Mouse (Mus musculus): ENCODE data around the gene Slc7a15. TPM values are rescaled to one million over a fixed set of nuclear protein-coding genes. Genes with fewer than 3 reads are reported as not detected.

The Slc7a15 gene
- polyA plus RNA-seq, 1 experiment: not detected

DNA sequence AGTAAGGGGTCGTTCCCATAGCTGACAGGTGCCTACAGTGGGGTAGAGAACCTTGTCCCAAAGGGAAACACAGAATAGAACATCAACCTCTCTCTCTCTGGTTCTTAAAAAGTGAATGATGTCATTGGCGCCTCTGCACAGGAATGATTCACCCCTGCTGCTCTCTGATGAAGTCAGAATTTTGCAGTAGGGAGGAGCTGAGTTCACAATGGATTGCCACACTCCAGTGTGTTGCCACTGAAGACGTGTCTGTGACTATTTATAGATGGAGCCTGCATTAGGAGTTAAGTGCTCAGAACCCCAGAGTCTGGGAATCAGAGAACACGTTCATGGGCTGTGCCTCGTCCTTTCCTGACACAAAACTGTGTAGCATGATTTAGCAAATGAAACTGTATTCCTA is 89.2 kb downstream of the Slc7a15 start:
- H3K9ac ChIP-seq (ENCODE audit: low read depth, poor library complexity, severe bottlenecking): no peak overlapping the region
- H3K4me1 ChIP-seq (ENCODE audit: control insufficient read depth, insufficient read depth, low read length): no peaks in the 10 kb centered on the region
- H3K27me3 ChIP-seq (ENCODE audit: control insufficient read depth, insufficient read depth, low read length, poor library complexity, severe bottlenecking): no peaks in the 10 kb centered on the region
- TF ChIP-seq CTCF (IDR thresholded peaks at IDR 0.05; ENCODE audit: low read depth, low read length) (no peak), POLR2A (IDR thresholded peaks at IDR 0.05; ENCODE audit: insufficient read depth, low read length) (no peak), EP300 (IDR thresholded peaks at IDR 0.05; ENCODE audit: insufficient read depth, low read depth, low read length) (no peak)
- no peak overlapping the region for H3K4me3 ChIP-seq (ENCODE audit: low read depth, low read length)
- no peak overlapping the region for H3K27ac ChIP-seq (ENCODE audit: insufficient read depth, low read length)
- H3K9me3 ChIP-seq (replicated peaks; ENCODE audit: control insufficient read depth, insufficient read depth, low read length, poor library complexity, severe bottlenecking): no peaks in the 10 kb centered on the region
- H3K36me3 ChIP-seq (ENCODE audit: control insufficient read depth, insufficient read depth, low read length, poor library complexity, severe bottlenecking): no peaks in the 10 kb centered on the region

DNA sequence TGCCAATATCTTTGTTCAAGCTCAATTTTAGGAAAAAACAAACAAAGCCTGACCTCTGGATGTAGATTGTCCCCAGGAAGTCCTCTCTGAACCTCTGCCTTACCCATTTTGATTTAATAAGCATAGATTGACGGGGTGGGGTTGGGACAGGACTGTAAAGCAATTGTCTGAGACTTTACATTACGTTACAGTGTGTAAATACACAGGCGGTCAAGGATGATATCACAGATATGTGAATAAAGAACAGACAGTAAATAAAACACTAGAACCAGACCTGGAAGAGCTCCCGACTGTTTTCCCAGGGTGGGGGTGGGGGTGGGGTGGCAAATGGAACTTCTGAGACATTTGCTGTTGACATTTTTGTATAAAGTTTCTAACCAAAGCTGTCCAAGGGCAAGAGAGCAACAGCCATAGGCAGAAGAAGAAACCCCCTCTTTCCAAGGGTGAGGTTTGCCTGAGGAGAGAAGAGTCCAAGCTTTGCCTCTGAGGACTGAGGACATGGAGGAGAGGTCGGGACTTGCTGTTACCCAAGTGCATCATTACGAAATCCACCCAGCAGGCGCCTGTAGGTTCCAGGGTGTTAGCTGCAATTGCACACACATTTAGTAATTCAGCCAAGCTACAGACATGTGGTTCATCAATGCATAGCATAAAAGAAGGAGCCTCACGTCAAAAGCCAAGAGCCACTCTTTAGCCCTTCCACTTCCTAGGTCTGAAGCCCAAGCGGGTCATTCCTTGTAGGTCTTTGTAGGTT is 91.7 kb downstream of the Slc7a15 start:
- H3K27me3 ChIP-seq (ENCODE audit: control insufficient read depth, insufficient read depth, low read length, poor library complexity, severe bottlenecking): no peaks in the 10 kb centered on the region
- no peaks in the 10 kb centered on the region for H3K9me3 ChIP-seq (replicated peaks; ENCODE audit: control insufficient read depth, insufficient read depth, low read length, poor library complexity, severe bottlenecking)
- H3K27ac ChIP-seq (ENCODE audit: insufficient read depth, low read length): no peak overlapping the region
- TF ChIP-seq POLR2A (IDR thresholded peaks at IDR 0.05; ENCODE audit: insufficient read depth, low read length) (no peak), EP300 (IDR thresholded peaks at IDR 0.05; ENCODE audit: insufficient read depth, low read depth, low read length) (no peak), CTCF (IDR thresholded peaks at IDR 0.05; ENCODE audit: low read depth, low read length) (no peak)
- H3K9ac ChIP-seq (ENCODE audit: low read depth, poor library complexity, severe bottlenecking): no peak overlapping the region
- H3K36me3 ChIP-seq (ENCODE audit: control insufficient read depth, insufficient read depth, low read length, poor library complexity, severe bottlenecking): no peaks in the 10 kb centered on the region
- no peak overlapping the region for H3K4me3 ChIP-seq (ENCODE audit: low read depth, low read length)
- no peaks in the 10 kb centered on the region for H3K4me1 ChIP-seq (ENCODE audit: control insufficient read depth, insufficient read depth, low read length)

GRCm38 (mm10) chr12:8504131-8504530 is 94.7 kb downstream of the Slc7a15 start:
- Histone ChIP-seq H3K27ac (ENCODE audit: insufficient read depth, low read length) (no peak overlapping the region), H3K4me1 (ENCODE audit: control insufficient read depth, insufficient read depth, low read length) (no peaks in the 10 kb centered on the region), H3K36me3 (ENCODE audit: control insufficient read depth, insufficient read depth, low read length, poor library complexity, severe bottlenecking) (no peaks in the 10 kb centered on the region), H3K27me3 (ENCODE audit: control insufficient read depth, insufficient read depth, low read length, poor library complexity, severe bottlenecking) (no peaks in the 10 kb centered on the region), H3K9me3 (replicated peaks; ENCODE audit: control insufficient read depth, insufficient read depth, low read length, poor library complexity, severe bottlenecking) (no peaks in the 10 kb centered on the region), H3K9ac (ENCODE audit: low read depth, poor library complexity, severe bottlenecking) (no peak overlapping the region), H3K4me3 (ENCODE audit: low read depth, low read length) (no peak overlapping the region)
- no peak for TF ChIP-seq EP300 (IDR thresholded peaks at IDR 0.05; ENCODE audit: insufficient read depth, low read depth, low read length)
- TF ChIP-seq CTCF (IDR thresholded peaks at IDR 0.05; ENCODE audit: low read depth, low read length): no peak
- TF ChIP-seq POLR2A (IDR thresholded peaks at IDR 0.05; ENCODE audit: insufficient read depth, low read length): no peak

- H3K9ac ChIP-seq (ENCODE audit: low read depth, poor library complexity, severe bottlenecking): no peak overlapping the region
- no peaks in the 10 kb centered on the region for H3K4me1 ChIP-seq (ENCODE audit: control insufficient read depth, insufficient read depth, low read length)
- no peaks in the 10 kb centered on the region for H3K9me3 ChIP-seq (replicated peaks; ENCODE audit: control insufficient read depth, insufficient read depth, low read length, poor library complexity, severe bottlenecking)
- H3K36me3 ChIP-seq (ENCODE audit: control insufficient read depth, insufficient read depth, low read length, poor library complexity, severe bottlenecking): no peaks in the 10 kb centered on the region
- H3K27ac ChIP-seq (ENCODE audit: insufficient read depth, low read length): no peak overlapping the region
- no peaks in the 10 kb centered on the region for H3K27me3 ChIP-seq (ENCODE audit: control insufficient read depth, insufficient read depth, low read length, poor library complexity, severe bottlenecking)
- H3K4me3 ChIP-seq (ENCODE audit: low read depth, low read length): no peak overlapping the region
- TF ChIP-seq POLR2A (IDR thresholded peaks at IDR 0.05; ENCODE audit: insufficient read depth, low read length) (no peak), CTCF (IDR thresholded peaks at IDR 0.05; ENCODE audit: low read depth, low read length) (no peak), EP300 (IDR thresholded peaks at IDR 0.05; ENCODE audit: insufficient read depth, low read depth, low read length) (no peak)
Observed at GRCm38 (mm10) chr12:8502546-8502945, 96.3 kb downstream of the Slc7a15 start.

DNA sequence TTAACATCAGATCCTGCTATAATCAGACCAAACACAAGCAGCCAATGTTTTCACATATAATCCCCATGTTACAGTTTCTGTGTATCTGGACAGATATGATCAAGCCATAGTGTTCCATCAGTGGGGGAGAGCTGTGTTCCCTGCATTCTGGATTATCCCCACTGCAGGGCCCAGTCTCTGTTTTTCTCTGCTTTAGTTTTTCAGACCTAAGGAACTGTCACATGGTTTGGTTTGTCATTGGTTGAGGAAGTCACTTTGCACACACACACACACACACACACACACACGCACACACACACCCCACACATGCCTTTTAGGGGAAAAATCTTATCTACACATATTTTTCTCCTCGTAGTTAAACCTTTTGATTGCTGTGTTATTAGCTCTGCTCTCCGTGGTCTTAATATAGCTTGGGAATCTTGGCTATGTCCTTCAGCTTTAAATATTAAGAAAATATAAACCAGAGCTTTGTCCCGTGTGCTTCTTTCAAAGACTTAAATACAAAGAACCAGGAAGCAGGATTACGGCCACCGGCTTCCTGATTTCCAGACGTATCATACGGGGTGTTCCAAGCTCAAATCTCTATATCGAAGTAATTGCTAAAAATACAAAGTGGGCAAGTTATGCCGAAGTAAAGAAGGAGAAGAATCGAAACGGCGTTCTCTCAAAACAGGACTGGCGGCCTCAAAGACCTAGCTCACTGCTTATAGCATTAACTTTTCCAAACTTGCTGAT is 97.1 kb downstream of the Slc7a15 start:
- Histone ChIP-seq H3K36me3 (ENCODE audit: control insufficient read depth, insufficient read depth, low read length, poor library complexity, severe bottlenecking) (no peaks in the 10 kb centered on the region), H3K27ac (ENCODE audit: insufficient read depth, low read length) (no peak overlapping the region), H3K4me1 (ENCODE audit: control insufficient read depth, insufficient read depth, low read length) (no peaks in the 10 kb centered on the region), H3K9me3 (replicated peaks; ENCODE audit: control insufficient read depth, insufficient read depth, low read length, poor library complexity, severe bottlenecking) (no peaks in the 10 kb centered on the region), H3K4me3 (ENCODE audit: low read depth, low read length) (no peak overlapping the region), H3K9ac (ENCODE audit: low read depth, poor library complexity, severe bottlenecking) (no peak overlapping the region), H3K27me3 (ENCODE audit: control insufficient read depth, insufficient read depth, low read length, poor library complexity, severe bottlenecking) (no peaks in the 10 kb centered on the region)
- no peak for TF ChIP-seq EP300 (IDR thresholded peaks at IDR 0.05; ENCODE audit: insufficient read depth, low read depth, low read length)
- no peak for TF ChIP-seq POLR2A (IDR thresholded peaks at IDR 0.05; ENCODE audit: insufficient read depth, low read length)
- TF ChIP-seq CTCF (IDR thresholded peaks at IDR 0.05; ENCODE audit: low read depth, low read length): no peak
